Mouse (Mus musculus): ENCODE measurements around the gene Iqcn. TPM values are rescaled to one million over a fixed set of nuclear protein-coding genes. Genes with fewer than 3 reads are reported as not detected.

Iqcn gene
- polyA plus RNA-seq, 1 experiment = 0.08 TPM

DNA sequence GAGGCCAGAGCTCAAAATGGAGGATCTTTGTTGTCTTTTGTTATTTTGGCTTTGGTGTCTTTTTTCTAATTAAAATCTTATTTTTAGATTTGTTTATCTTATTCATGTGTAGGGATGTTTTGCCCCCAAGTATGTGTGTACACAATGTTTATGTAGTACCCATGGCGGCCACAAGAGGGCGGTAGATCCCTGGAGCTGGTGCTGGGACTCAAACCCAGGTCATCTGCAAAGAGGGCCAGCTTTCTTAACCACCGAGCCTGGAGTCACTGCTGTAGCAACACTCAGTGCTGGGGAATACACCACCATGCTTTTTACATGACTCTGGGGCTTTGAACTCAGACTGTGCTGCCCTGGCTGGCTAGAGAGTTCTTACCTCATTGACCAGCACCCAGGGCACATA lies 60.1 kb downstream of the Iqcn start:
- TF ChIP-seq CTCF (IDR thresholded peaks at IDR 0.05; ENCODE audit: extremely low read depth, insufficient read depth, low read length) (peak; percentile 72), POLR2A (IDR thresholded peaks at IDR 0.05; ENCODE audit: extremely low read depth, insufficient read depth, low read length) (no peak)
- Histone ChIP-seq H3K4me3 (ENCODE audit: insufficient read depth, low read length) (no peak overlapping the region), H3K27ac (ENCODE audit: insufficient read depth, low read length) (no peak overlapping the region), H3K4me1 (ENCODE audit: control insufficient read depth, insufficient read depth, low read length) (peaks cover 10% of the 10 kb centered on the region; the same call in 1 of the 2 replicates)

DNA sequence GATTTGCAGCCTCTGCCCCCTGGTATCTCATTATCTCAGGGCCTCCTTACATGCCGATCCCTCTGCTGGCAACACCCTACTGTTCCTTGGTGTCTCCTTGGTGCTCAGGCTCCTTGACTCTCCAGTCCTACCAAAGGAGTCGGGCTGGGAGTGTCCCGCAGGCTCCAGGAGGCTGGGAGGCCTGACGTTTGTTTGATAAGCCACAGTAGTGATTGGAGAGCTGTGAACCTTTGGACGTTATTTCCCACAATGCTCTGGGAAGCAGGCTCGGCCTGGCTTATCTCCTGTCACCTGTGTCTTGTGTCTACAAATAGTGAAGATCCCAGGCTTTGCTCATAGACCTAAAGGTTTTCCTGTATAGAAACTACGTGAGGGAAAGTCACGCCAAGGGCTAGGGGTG lies 60.8 kb downstream of the Iqcn start:
- H3K4me3 ChIP-seq (ENCODE audit: insufficient read depth, low read length) = no peak overlapping the region
- peaks cover 8% of the 10 kb centered on the region; the same call in 1 of the 2 replicates for H3K4me1 ChIP-seq (ENCODE audit: control insufficient read depth, insufficient read depth, low read length)
- TF ChIP-seq CTCF (IDR thresholded peaks at IDR 0.05; ENCODE audit: extremely low read depth, insufficient read depth, low read length) = no peak
- TF ChIP-seq POLR2A (IDR thresholded peaks at IDR 0.05; ENCODE audit: extremely low read depth, insufficient read depth, low read length) = no peak
- H3K27ac ChIP-seq (ENCODE audit: insufficient read depth, low read length) = no peak overlapping the region

- H3K27ac ChIP-seq (ENCODE audit: insufficient read depth, low read length) = no peak overlapping the region
- peaks cover 8% of the 10 kb centered on the region; the same call in 1 of the 2 replicates for H3K4me1 ChIP-seq (ENCODE audit: control insufficient read depth, insufficient read depth, low read length)
- H3K4me3 ChIP-seq (ENCODE audit: insufficient read depth, low read length) = no peak overlapping the region
- no peak for TF ChIP-seq POLR2A (IDR thresholded peaks at IDR 0.05; ENCODE audit: extremely low read depth, insufficient read depth, low read length)
- no peak for TF ChIP-seq CTCF (IDR thresholded peaks at IDR 0.05; ENCODE audit: extremely low read depth, insufficient read depth, low read length)
Measured at GRCm38 (mm10) chr8:70764676-70765075, 61.4 kb downstream of the Iqcn start.

- TF ChIP-seq POLR2A (IDR thresholded peaks at IDR 0.05; ENCODE audit: extremely low read depth, insufficient read depth, low read length) (no peak), CTCF (IDR thresholded peaks at IDR 0.05; ENCODE audit: extremely low read depth, insufficient read depth, low read length) (no peak)
- no peak overlapping the region for H3K27ac ChIP-seq (ENCODE audit: insufficient read depth, low read length)
- H3K4me1 ChIP-seq (ENCODE audit: control insufficient read depth, insufficient read depth, low read length) = peaks cover 6% of the 10 kb centered on the region; the same call in 1 of the 2 replicates
- no peak overlapping the region for H3K4me3 ChIP-seq (ENCODE audit: insufficient read depth, low read length)
Measured at GRCm38 (mm10) chr8:70765329-70765728, 62.1 kb downstream of the Iqcn start.

DNA sequence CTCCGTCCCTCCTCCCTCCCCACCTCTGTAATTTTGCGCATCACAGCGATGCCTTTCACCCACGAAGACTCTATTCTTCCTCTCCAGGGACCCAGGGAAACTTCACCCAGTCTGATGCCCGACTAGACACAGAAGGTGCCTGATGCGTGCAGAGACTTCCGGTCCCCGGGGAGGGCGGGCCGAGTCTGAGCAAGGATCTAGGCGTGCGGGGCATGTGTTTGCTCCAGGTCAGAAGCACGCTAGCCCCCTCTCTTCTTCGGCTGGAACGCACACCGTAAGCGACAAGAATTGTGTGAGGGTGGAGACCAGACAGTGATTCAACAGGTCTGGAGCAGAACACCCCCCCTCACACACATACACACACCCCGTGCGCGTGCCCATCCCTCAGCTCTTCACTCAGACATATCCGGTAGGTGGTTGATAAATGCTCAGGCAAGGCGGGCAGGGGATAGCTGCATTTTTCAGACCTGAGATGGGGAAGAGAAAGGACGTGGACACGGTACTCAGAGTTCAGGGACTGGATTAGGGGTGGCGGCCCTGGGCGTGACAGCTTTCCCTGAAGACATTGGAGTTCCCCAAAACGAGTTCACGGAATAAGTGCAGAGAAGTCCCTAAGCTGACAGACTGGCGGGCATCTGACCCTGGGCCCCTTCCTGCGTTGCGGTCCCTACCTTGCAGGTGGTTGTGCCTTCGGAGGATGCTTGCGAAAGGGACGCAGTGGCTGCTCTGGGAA lies 62.7 kb downstream of the Iqcn start:
- no peak overlapping the region for H3K27ac ChIP-seq (ENCODE audit: insufficient read depth, low read length)
- TF ChIP-seq POLR2A (IDR thresholded peaks at IDR 0.05; ENCODE audit: extremely low read depth, insufficient read depth, low read length) (no peak), CTCF (IDR thresholded peaks at IDR 0.05; ENCODE audit: extremely low read depth, insufficient read depth, low read length) (no peak)
- H3K4me1 ChIP-seq (ENCODE audit: control insufficient read depth, insufficient read depth, low read length) = peaks cover 6% of the 10 kb centered on the region; the same call in 1 of the 2 replicates

GRCm38 (mm10) chr8:70766571-70767440 lies 63.5 kb downstream of the Iqcn start:
- peaks cover 6% of the 10 kb centered on the region; the same call in 1 of the 2 replicates for H3K4me1 ChIP-seq (ENCODE audit: control insufficient read depth, insufficient read depth, low read length)
- H3K27ac ChIP-seq (ENCODE audit: insufficient read depth, low read length) = no peak overlapping the region
- TF ChIP-seq POLR2A (IDR thresholded peaks at IDR 0.05; ENCODE audit: extremely low read depth, insufficient read depth, low read length) (no peak), CTCF (IDR thresholded peaks at IDR 0.05; ENCODE audit: extremely low read depth, insufficient read depth, low read length) (no peak)
- peak overlapping the region; percentile 21 for H3K4me3 ChIP-seq (ENCODE audit: insufficient read depth, low read length)

More for the DNA sequence above, 62.7 kb downstream of the Iqcn start:
- H3K4me3 ChIP-seq (ENCODE audit: insufficient read depth, low read length) = peak overlapping the region; percentile 21

Other genes with a start within 250 kb of the Iqcn start
- 66.9 and 70.9 TPM in 2 replicates for gene Klhl26, start 226.5 kb upstream of the Iqcn start, polyA plus RNA-seq (2012; rRNA removed)
- 368 and 400 TPM in 2 replicates for gene Tmem59l, start 216.1 kb upstream of the Iqcn start, polyA plus RNA-seq (2012; rRNA removed)
- gene Crlf1, start 210.3 kb upstream of the Iqcn start, polyA plus RNA-seq (2012; rRNA removed) = 2.1 and 8.6 TPM in 2 replicates
- 201 and 206 TPM in 2 replicates for gene Rex1bd, start 196.7 kb upstream of the Iqcn start, polyA plus RNA-seq (2012; rRNA removed)
- 851 and 918 TPM in 2 replicates for gene Uba52, start 192.7 kb upstream of the Iqcn start, polyA plus RNA-seq (2012; rRNA removed)
- gene Fkbp8, start 175.7 kb upstream of the Iqcn start, polyA plus RNA-seq (2012; rRNA removed) = 592 and 612 TPM in 2 replicates
- gene Kxd1, start 175.5 kb upstream of the Iqcn start, polyA plus RNA-seq (2012; rRNA removed) = 61.0 and 64.4 TPM in 2 replicates
- 23.8 and 23.9 TPM in 2 replicates for gene Ell, start 164.0 kb upstream of the Iqcn start, polyA plus RNA-seq (2012; rRNA removed)
- 71.1 and 77.2 TPM in 2 replicates for gene Isyna1, start 109.1 kb upstream of the Iqcn start, polyA plus RNA-seq (2012; rRNA removed)
- gene Ssbp4, start 94.6 kb upstream of the Iqcn start, polyA plus RNA-seq (2012; rRNA removed) = 241 and 249 TPM in 2 replicates
- gene Lrrc25, start 87.3 kb upstream of the Iqcn start, polyA plus RNA-seq (2012; rRNA removed) = 1.0 and 1.4 TPM in 2 replicates
- 0.09 and 0.19 TPM in 2 replicates for gene Gdf15, start 71.0 kb upstream of the Iqcn start, polyA plus RNA-seq (2012; rRNA removed)
- 18.1 and 19.7 TPM in 2 replicates for gene Pgpep1, start 43.1 kb upstream of the Iqcn start, polyA plus RNA-seq (2012; rRNA removed)
- 100 and 105 TPM in 2 replicates for gene Lsm4, start 30.2 kb upstream of the Iqcn start, polyA plus RNA-seq (2012; rRNA removed)
- 223 and 226 TPM in 2 replicates for gene Jund, start 4.5 kb upstream of the Iqcn start, polyA plus RNA-seq (2012; rRNA removed)
- gene Gm3336, start 15.1 kb downstream of the Iqcn start, polyA plus RNA-seq (2012; rRNA removed) = 0.09 TPM in 1 of 2 replicates, not detected in the other
- 4.8 and 5.9 TPM in 2 replicates for gene Pde4c, start 20.3 kb downstream of the Iqcn start, polyA plus RNA-seq (2012; rRNA removed)
- gene Rab3a, start 51.2 kb downstream of the Iqcn start, polyA plus RNA-seq (2012; rRNA removed) = 1,139 and 1,160 TPM in 2 replicates
- 51.6 and 59.2 TPM in 2 replicates for gene Mpv17l2, start 57.5 kb downstream of the Iqcn start, polyA plus RNA-seq (2012; rRNA removed)
- 177 and 193 TPM in 2 replicates for gene Pik3r2, start 73.3 kb downstream of the Iqcn start, polyA plus RNA-seq (2012; rRNA removed)
- 265 and 282 TPM in 2 replicates for gene Mast3, start 101.6 kb downstream of the Iqcn start, polyA plus RNA-seq (2012; rRNA removed)
- 1.1 TPM in 2 replicates for gene Il12rb1, start 105.0 kb downstream of the Iqcn start, polyA plus RNA-seq (2012; rRNA removed)
- gene Arrdc2, start 136.3 kb downstream of the Iqcn start, polyA plus RNA-seq (2012; rRNA removed) = 31.4 and 35.1 TPM in 2 replicates
- gene Kcnn1, start 159.8 kb downstream of the Iqcn start, polyA plus RNA-seq (2012; rRNA removed) = 30.2 and 36.0 TPM in 2 replicates
- gene Ccdc124, start 170.5 kb downstream of the Iqcn start, polyA plus RNA-seq (2012; rRNA removed) = 176 and 182 TPM in 2 replicates
- gene Slc5a5, start 189.3 kb downstream of the Iqcn start, polyA plus RNA-seq (2012; rRNA removed) = 15.9 and 16.0 TPM in 2 replicates
- gene Rpl18a, start 194.0 kb downstream of the Iqcn start, polyA plus RNA-seq (2012; rRNA removed) = 1,503 and 1,518 TPM in 2 replicates
- gene Map1s, start 202.5 kb downstream of the Iqcn start, polyA plus RNA-seq (2012; rRNA removed) = 62.2 and 62.3 TPM in 2 replicates

Measured in cortical plate, adult 2 months (tissue).